Mouse (Mus musculus) kidney, postnatal 36 days (tissue): Measurements from ENCODE around the gene Aldh9a1.
"Not testable (repeated sequence)": the region's sequence is repeated elsewhere in the genome, so short reads cannot be mapped to it uniquely, and the experiment has no call there.

Experiments
- DNase-seq, 2 experiments: peaks; one replicate each; pipeline ENCODE4 v3.0.0; 2021 to 2022; ENCODE audit warnings: mixed read lengths in 2 of 2

Aldh9a1 gene

GRCm38 (mm10) chr1:167349815-167350596, at the start of gene Aldh9a1:
Gene Aldh9a1 (plus strand): TSS chr1:167349991.
- peak; percentile 96 to 97 for DNase-seq

GRCm38 (mm10) chr1:167300122-167300521, 49.7 kb upstream of the Aldh9a1 start:
- no peak for DNase-seq

- no peak for DNase-seq
Measured at GRCm38 (mm10) chr1:167305501-167306137, 44.2 kb upstream of the Aldh9a1 start.

GRCm38 (mm10) chr1:167306451-167307240, 43.1 kb upstream of the Aldh9a1 start:
- peak; percentile 38 to 71 for DNase-seq

- no peak for DNase-seq
Measured at GRCm38 (mm10) chr1:167307674-167308073, 42.1 kb upstream of the Aldh9a1 start.

DNA sequence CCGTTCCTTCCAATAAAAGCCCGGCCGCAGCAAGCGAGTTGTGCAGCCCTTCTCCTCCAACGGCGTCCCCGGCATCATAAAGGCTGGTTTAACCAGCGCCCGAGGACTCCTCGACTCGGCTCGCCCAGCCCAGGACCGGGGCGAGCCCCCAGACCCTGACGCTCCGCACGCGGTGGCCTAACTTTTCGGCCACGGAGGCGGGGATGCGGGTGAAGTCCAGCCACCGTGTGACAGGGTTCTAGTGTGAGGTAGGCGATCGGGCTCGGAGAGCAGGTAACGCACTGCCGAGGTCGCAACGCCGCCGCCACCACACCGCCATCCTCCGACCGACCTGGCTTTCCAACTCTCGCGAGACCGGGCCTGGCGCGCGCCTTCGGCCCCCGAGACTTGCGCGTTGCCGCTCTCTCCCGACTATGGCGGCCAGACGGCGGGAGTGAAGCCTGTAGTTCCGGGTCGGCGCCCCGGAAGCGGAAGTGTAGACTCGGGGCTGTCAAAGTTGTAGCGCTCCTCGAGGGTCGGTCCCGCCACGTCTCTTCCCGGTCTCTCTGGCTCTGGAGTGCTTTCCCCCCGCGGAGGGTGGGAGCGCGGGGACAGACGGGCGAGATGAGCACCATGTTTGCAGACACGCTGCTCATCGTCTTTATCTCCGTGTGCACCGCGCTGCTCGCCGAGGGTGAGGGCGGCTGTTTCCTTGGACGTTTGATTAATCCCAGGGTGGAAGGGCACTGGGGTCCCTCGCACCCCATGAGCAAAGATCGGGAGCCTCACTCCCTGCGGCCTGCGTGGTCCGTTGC, 41.3 kb upstream of the Aldh9a1 start, which contains the start of gene Tmco1:
Tmco1 (plus strand) TSS at position 118 of the 794 bp plus-strand sequence.
- peak; percentile 98 to 99 for DNase-seq

GRCm38 (mm10) chr1:167312367-167312766, 37.4 kb upstream of the Aldh9a1 start:
- DNase-seq: no peak

DNA sequence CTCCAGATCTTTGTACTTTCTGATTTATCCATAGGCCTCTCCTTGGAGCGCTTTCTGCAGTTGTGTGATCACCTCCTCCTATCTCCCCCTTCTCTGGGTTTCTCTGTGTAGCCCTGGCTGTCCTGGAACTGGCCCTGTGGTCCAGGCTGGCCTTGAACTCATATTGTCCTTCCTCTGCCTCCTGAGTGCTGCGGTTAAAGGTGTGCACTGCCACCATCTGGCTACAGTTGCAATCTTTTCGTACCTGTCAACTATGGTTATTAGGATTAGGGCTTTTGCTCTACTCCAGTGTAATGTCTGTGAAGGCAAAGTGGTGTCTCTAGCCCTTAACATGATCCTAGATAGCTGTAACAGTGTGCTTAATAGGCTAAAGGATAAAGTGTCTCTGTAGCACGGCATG, 36.6 kb upstream of the Aldh9a1 start:
- DNase-seq: peak in 1 of 2 experiments; percentile 15

DNA sequence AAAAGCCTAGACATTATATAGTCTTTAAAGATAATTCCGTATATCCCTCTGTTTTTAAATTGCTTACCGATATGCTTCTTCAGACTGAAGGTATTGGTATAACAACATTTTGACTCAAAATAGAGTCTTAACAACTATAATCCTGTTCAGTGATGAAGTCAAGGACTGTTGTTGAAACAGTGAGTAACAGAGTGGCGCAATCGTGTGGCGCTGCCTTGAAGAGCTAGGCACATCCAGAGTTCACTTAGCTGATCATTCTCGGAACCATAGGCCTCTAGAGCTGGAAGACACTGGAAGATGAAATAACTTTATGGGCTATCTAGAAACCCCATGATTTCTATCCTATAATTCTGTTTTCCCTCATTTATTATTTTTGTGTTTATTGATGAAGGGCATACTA, 28.1 kb upstream of the Aldh9a1 start:
- DNase-seq: no peak

GRCm38 (mm10) chr1:167328776-167329175, 21.0 kb upstream of the Aldh9a1 start:
- no peak for DNase-seq

GRCm38 (mm10) chr1:167331106-167331505, 18.7 kb upstream of the Aldh9a1 start:
- no peak for DNase-seq

DNA sequence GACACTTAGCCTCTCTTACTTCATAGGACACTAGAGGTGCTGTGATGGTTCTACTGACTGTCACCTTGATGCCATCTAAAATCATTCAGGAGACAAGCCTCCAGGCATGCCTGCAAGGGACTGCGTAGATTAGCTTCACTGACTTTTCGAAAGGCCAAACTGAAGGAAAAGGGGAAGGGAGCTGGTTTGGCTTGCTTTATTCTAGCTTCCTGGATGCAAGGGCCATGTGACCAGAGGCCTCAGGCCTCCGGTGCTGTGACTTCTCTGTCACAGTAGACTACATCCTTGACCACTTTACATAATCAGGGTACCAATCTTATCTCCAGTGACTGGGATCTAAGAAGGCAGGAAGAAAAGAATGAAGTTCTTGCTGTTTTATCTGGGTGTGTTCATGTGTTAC, 13.4 kb upstream of the Aldh9a1 start:
- no peak for DNase-seq

GRCm38 (mm10) chr1:167337463-167338095, 12.2 kb upstream of the Aldh9a1 start:
- peak; percentile 82 to 91 for DNase-seq

GRCm38 (mm10) chr1:167339177-167339781, 10.5 kb upstream of the Aldh9a1 start:
- no peak for DNase-seq

DNA sequence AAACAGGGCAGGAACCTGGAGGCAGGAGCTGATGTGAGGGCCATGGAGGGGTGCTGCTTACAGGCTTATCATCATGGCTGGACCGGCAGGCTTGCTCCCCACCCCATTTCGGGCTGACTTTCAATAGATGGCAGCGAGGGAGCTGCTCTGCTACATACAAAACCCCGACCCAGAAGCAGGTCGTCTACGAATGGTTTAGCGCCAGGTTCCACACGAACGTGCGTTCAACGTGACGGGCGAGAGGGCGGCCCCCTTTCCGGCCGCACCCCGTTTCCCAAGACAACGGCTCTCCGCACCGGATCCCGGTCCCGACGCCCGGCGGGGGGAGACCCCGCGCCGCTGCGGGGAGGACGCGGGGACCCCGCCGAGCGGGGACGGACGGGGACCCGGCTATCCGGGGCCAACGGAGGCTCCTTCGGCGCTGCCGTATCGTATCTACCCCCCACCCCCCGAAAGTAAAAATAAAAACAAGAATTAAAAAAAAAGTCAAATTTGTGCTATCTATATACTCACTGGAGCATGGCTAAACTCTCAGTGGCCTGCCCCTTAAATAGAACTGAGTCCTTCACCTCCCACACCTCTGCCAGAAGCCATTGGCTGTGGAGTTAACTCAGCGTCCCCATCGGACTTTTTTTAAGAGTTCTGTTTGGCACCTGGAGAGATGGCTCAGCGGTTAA, 9.5 kb upstream of the Aldh9a1 start:
- DNase-seq: no peak

- no peak for DNase-seq
Measured at GRCm38 (mm10) chr1:167340910-167341528, 8.8 kb upstream of the Aldh9a1 start.

DNA sequence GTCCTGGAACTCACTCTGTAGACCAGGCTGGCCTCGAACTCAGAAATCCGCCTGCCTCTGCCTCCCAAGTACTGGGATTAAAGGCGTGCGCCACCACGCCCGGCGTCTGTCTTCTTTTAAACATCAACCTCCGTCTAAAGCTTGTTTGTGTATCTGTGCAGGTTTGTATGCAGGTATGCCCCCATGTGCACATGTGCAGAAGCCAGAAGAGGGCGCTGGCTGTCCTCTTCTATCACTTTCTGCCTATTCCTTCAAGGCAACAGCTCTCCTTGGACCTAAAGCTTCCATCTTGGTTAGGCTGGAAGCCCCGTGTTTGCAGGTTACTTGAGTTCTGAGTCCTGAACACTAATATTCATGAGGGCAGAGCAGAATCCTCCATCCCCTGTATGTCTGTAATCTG, 7.0 kb upstream of the Aldh9a1 start:
- no peak for DNase-seq

DNA sequence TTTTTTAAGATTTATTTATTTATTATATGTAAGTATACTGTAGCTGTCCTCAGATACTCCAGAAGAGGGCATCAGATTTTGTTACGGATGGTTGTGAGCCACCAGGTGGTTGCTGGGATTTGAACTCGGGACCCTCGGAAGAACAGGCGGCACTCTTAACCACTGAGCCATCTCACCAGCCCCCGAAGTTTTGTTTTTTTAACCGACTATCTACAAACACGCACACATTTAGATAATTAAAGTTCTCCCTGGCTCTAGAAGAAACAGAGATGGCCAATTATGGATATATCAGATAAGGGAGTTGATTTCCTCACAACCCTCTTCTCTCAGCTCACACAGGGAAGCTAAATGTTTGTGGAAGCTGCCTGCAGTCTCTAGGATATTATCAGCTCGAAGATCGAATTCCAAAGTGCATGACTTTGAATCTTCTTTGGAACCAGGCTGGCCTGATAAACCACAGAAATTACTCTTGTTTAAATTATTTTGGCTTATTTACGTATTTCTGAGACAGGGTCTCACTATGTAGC, 3.7 kb upstream of the Aldh9a1 start:
- not testable (repeated sequence) for DNase-seq

GRCm38 (mm10) chr1:167349206-167349605, 585 bp upstream of the Aldh9a1 start:
- not testable (repeated sequence) for DNase-seq
